8 mouse cellular contexts compared by ENCODE assay signal in the genomic region with DNA sequence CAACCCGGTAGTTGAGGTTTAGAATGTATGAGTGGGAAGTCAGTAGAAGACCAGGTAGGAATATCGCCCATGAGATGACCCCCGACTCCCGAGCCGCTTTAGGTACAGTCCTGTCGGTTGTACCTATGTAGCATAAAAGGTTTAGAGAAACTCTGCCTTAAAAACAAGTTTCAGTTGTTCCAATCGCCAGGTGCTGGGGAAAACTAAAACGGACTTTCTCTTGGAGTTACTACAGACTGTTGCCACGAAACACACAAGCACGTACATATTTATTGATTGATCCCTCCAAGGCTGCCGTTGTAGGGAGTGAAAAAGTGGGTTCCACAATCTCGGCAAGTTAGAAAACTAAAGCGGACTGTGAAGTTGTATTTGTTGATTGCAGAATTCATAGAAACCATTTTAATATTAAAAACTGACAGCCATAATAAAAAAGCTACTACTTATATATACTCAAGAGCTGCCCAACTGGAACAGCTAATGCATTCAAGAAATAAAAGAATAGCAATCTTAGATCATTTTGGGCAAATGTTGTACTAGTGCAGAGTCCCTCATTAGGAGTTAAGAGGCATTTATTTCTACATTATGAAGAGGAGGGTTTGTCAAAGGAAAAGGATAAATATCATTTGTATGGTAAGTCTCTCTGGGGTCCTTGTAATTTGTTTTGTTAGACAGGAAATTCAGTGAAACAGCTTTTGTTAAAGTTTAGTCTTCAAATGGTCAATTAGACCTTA. TPM values are rescaled to one million over a fixed set of nuclear protein-coding genes. Genes with fewer than 3 reads are reported as not detected.
A peak's percentile ranks its signal among the peaks of the same experiment; 100 is the strongest.
DNase-seq lines count a peak whose midpoint lies in the region; ATAC-seq and TF ChIP-seq lines count a peak whose summit lies in the region.

No protein-coding gene starts in this region.

- intact Hi-C loops in heart, postnatal 36 days (cut with DNase I) = loop anchor here (2.0 kb wide), 1 partner anchor 201 kb away; no protein-coding TSS in a partner anchor

- no peak for ATAC-seq in heart, embryonic 15.5 days (replicated peaks; ENCODE audit: insufficient number of reproducible peaks, insufficient read depth, low FRiP score, low read depth)
- no peak for ATAC-seq in forebrain, embryonic 15.5 days (replicated peaks)
- ATAC-seq in monocyte, adult 5-6 weeks (replicated peaks; ENCODE audit: insufficient number of reproducible peaks, low FRiP score, low TSS enrichment, poor library complexity, severe bottlenecking) = no peak

- no peaks in the 10 kb centered on the region for H3K36me3 ChIP-seq in heart, embryonic 15.5 days
- H3K36me3 ChIP-seq in ES-E14 (ENCODE audit: control insufficient read depth, insufficient read depth, low read length, poor library complexity, severe bottlenecking) (no peaks in the 10 kb centered on the region), macrophage (ENCODE audit: inconsistent target) (peaks cover 14% of the 10 kb centered on the region; the same call in 1 of the 2 replicates)
- H3K36me3 ChIP-seq in forebrain, embryonic 15.5 days = no peaks in the 10 kb centered on the region

- in situ Hi-C loops in ES-E14 (cut with MboI; ENCODE audit: low sequenced_read_pairs in 2 of 2, unreplicated experiment in 2 of 2) = no loop called here

- peak overlapping the region; percentile 98 for H3K27ac ChIP-seq in heart, embryonic 15.5 days
- H3K27ac ChIP-seq in ES-E14 (ENCODE audit: insufficient read depth, low read depth, low read length, poor library complexity, severe bottlenecking) = no peak overlapping the region
- H3K27ac ChIP-seq in forebrain, embryonic 15.5 days (replicated peaks) = peak overlapping the region; percentile 97
- peak overlapping the region; percentile 94 for H3K27ac ChIP-seq in macrophage

- peak overlapping the region; percentile 100 for H3K4me3 ChIP-seq in heart, embryonic 15.5 days
- H3K4me3 ChIP-seq in ES-E14 (ENCODE audit: insufficient read depth in 1 of 2, low read depth in 1 of 2, low read length in 2 of 2, poor library complexity in 1 of 2, severe bottlenecking in 1 of 2) (peak overlapping the region; percentile 89 to 98), macrophage (ENCODE audit: inconsistent target) (peak overlapping the region; percentile 99)
- H3K4me3 ChIP-seq in forebrain, embryonic 15.5 days = peak overlapping the region; percentile 85

- H3K9ac ChIP-seq in heart, embryonic 15.5 days = peak overlapping the region; percentile 98
- peak overlapping the region; percentile 99 for H3K9ac ChIP-seq in ES-E14 (ENCODE audit: insufficient read depth, low read depth, low read length, poor library complexity, severe bottlenecking)
- H3K9ac ChIP-seq in forebrain, embryonic 15.5 days (replicated peaks) = peak overlapping the region; percentile 93

- H3K79me2 ChIP-seq in macrophage (ENCODE audit: inconsistent target) = peaks cover 69% of the 10 kb centered on the region

- peaks cover 8% of the 10 kb centered on the region for H3K4me1 ChIP-seq in heart, embryonic 15.5 days (replicated peaks)
- peaks cover 2 to 3% of the 10 kb centered on the region in 2 experiments; a peak in 2 of 4 replicates for H3K4me1 ChIP-seq in ES-E14 (ENCODE audit: control insufficient read depth in 2 of 2, insufficient read depth in 2 of 2, low read length in 2 of 2, poor library complexity in 1 of 2)
- peaks cover 22% of the 10 kb centered on the region for H3K4me1 ChIP-seq in forebrain, embryonic 15.5 days

- DNase-seq in heart, postnatal 36 days = no peak
- DNase-seq in ES-E14 (ENCODE audit: low read depth, low spot score) = no peak
- no peak for DNase-seq in layer of hippocampus, postnatal 10 days (ENCODE audit: low spot score in 2 of 2)
- no peak for DNase-seq in adrenal gland, adult (ENCODE audit: inconsistent age in 2 of 2, low spot score in 1 of 2)

- peak overlapping the region; percentile 91 for H3K4me2 ChIP-seq in heart, embryonic 15.5 days
- peak overlapping the region; percentile 72 for H3K4me2 ChIP-seq in forebrain, embryonic 15.5 days (replicated peaks)

- no peaks in the 10 kb centered on the region for H3K9me3 ChIP-seq in heart, embryonic 15.5 days (replicated peaks)
- H3K9me3 ChIP-seq in ES-E14 (ENCODE audit: control insufficient read depth, insufficient read depth, low read depth, low read length) = no peaks in the 10 kb centered on the region
- H3K9me3 ChIP-seq in forebrain, embryonic 15.5 days = no peaks in the 10 kb centered on the region

- H3K27me3 ChIP-seq in heart, embryonic 15.5 days = no peaks in the 10 kb centered on the region
- H3K27me3 ChIP-seq in forebrain, embryonic 15.5 days = no peaks in the 10 kb centered on the region

- WGBS in heart, embryonic 15.5 days = 4% methylated on average over 13 of the region's 13 CpGs
- 5% methylated on average over 13 of the region's 13 CpGs for WGBS in forebrain, embryonic 15.5 days
- 4% methylated on average over 12 of the region's 13 CpGs for WGBS in macrophage (ENCODE audit: missing documents)

TF ChIP-seq in ES-E14, 5 proteins besides CTCF, POLR2A, EP300 and RAD21:
- TF ChIP-seq CHD2 (IDR thresholded peaks at IDR 0.05; ENCODE audit: low read depth, low read length) = no peak
- TF ChIP-seq MAFK (IDR thresholded peaks at IDR 0.05; ENCODE audit: insufficient read depth, low read depth, low read length) = no peak
- no peak for TF ChIP-seq ZNF384 (IDR thresholded peaks at IDR 0.05; ENCODE audit: low read depth, low read length)
- TF ChIP-seq ZC3H11A (IDR thresholded peaks at IDR 0.05; ENCODE audit: borderline replicate concordance, low read depth, low read length) = no peak
- no peak for TF ChIP-seq HCFC1 (IDR thresholded peaks at IDR 0.05; ENCODE audit: borderline replicate concordance, insufficient read depth, low read length)
TF ChIP-seq in ES-E14: peak in this region for 0.

RNA-seq across cellular contexts. Expression of a gene that starts 1.2 kb away (rescaled TPM):
- 40.3 and 46.0 TPM in 2 replicates for polyA plus RNA-seq in heart, embryonic 15.5 days (2015; fragmentation: Nextera tagmentation; extraction: Ambion mirVana)
- 10 to 100 TPM; 29.7 to 35.7 TPM for total RNA-seq in heart, postnatal 36 days (2021)
- total RNA-seq in ES-E14 (2012; rRNA removed) = 47.1 and 58.8 TPM in 2 replicates
- polyA plus RNA-seq in forebrain, embryonic 15.5 days (2015; fragmentation: Nextera tagmentation; extraction: Ambion mirVana) = 93.1 and 93.6 TPM in 2 replicates
- 100 to 1,000 TPM in 2 of 26 experiments, 10 to 100 TPM in 24; 50.2 to 103 (median 82.6) TPM for total RNA-seq in macrophage (2018; cell fraction: chromatin; rRNA removed)
- total RNA-seq in macrophage (2018; cell fraction: cytosol; rRNA removed) = 10 to 100 TPM; 35.1 to 59.1 (median 50.9) TPM
- 100 to 1,000 TPM in 1 of 26 experiments, 10 to 100 TPM in 25; 43.6 to 100 (median 66.0) TPM for total RNA-seq in macrophage (2018; cell fraction: nucleus; rRNA removed)
- 30.5 to 42.1 TPM (median 41.2 TPM) in 3 replicates for polyA plus RNA-seq in macrophage (2018)
- 124 to 185 TPM (median 144 TPM) in 3 replicates for total RNA-seq in monocyte, adult 5-6 weeks (2017)
- total RNA-seq in layer of hippocampus, postnatal 10 days (2021) = 10 to 100 TPM; 50.7 to 55.0 TPM

RNA-seq across cellular contexts. Expression of a gene that starts 43.3 kb away (rescaled TPM):
- polyA plus RNA-seq in heart, embryonic 15.5 days (2015; fragmentation: Nextera tagmentation; extraction: Ambion mirVana) = 32.9 and 33.4 TPM in 2 replicates
- total RNA-seq in heart, postnatal 36 days (2021) = 10 to 100 TPM; 27.2 to 30.4 TPM
- total RNA-seq in ES-E14 (2012; rRNA removed) = 74.2 and 88.5 TPM in 2 replicates
- 28.2 and 29.0 TPM in 2 replicates for polyA plus RNA-seq in forebrain, embryonic 15.5 days (2015; fragmentation: Nextera tagmentation; extraction: Ambion mirVana)
- 100 to 1,000 TPM in 11 of 26 experiments, 10 to 100 TPM in 15; 21.8 to 174 (median 76.2) TPM for total RNA-seq in macrophage (2018; cell fraction: chromatin; rRNA removed)
- 10 to 100 TPM; 14.3 to 49.3 (median 25.1) TPM for total RNA-seq in macrophage (2018; cell fraction: cytosol; rRNA removed)
- 100 to 1,000 TPM in 1 of 26 experiments, 10 to 100 TPM in 25; 13.7 to 145 (median 53.5) TPM for total RNA-seq in macrophage (2018; cell fraction: nucleus; rRNA removed)
- polyA plus RNA-seq in macrophage (2018) = 27.9 to 38.9 TPM (median 30.4 TPM) in 3 replicates
- 29.2 to 37.6 TPM (median 35.1 TPM) in 3 replicates for total RNA-seq in monocyte, adult 5-6 weeks (2017)
- total RNA-seq in layer of hippocampus, postnatal 10 days (2021) = 10 to 100 TPM; 26.8 to 31.2 TPM
